Mouse (Mus musculus) myocyte (in vitro differentiated cells): ENCODE measurements around the gene Slc2a1.

Source experiments
- CEBPB ChIP-seq: IDR thresholded peaks from 2 replicates; pipeline ENCODE4 v1.6.1; 2011; ENCODE audit warnings: mild to moderate bottlenecking, moderate library complexity; ENCODE audit not compliant: poor library complexity, insufficient read depth, severe bottlenecking
- E2F4 ChIP-seq: IDR thresholded peaks from one replicate; pipeline ENCODE4 v1.6.1; 2011; ENCODE audit warnings: mild to moderate bottlenecking, control low read depth, moderate library complexity; ENCODE audit not compliant: insufficient read depth
- MYOD1 ChIP-seq, 3 experiments: IDR thresholded peaks; one replicate each; pipeline ENCODE4 v1.6.1; 2011; ENCODE audit warnings: control low read depth in 2 of 3, low read depth in 2 of 3, mild to moderate bottlenecking in 2 of 3, moderate library complexity in 1 of 3; ENCODE audit not compliant: insufficient read length in 2 of 3, control insufficient read depth in 1 of 3
- POLR2A ChIP-seq: IDR thresholded peaks from one replicate; pipeline ENCODE4 v1.6.1; 2011; ENCODE audit warnings: low read depth, mild to moderate bottlenecking, control low read depth, moderate library complexity; ENCODE audit not compliant: insufficient read length
- POLR2AphosphoS2 ChIP-seq: IDR thresholded peaks from one replicate; pipeline ENCODE4 v1.6.1; 2011; ENCODE audit warnings: low read depth, control low read depth; ENCODE audit not compliant: insufficient read length
- TCF12 ChIP-seq: IDR thresholded peaks from one replicate; pipeline ENCODE4 v1.6.1; 2011; ENCODE audit warnings: mild to moderate bottlenecking, control low read depth; ENCODE audit not compliant: poor library complexity, insufficient read depth, severe bottlenecking
- USF1 ChIP-seq: IDR thresholded peaks from one replicate; pipeline ENCODE4 v1.6.1; 2011; ENCODE audit warnings: low read depth, mild to moderate bottlenecking, control low read depth, moderate library complexity

DNA sequence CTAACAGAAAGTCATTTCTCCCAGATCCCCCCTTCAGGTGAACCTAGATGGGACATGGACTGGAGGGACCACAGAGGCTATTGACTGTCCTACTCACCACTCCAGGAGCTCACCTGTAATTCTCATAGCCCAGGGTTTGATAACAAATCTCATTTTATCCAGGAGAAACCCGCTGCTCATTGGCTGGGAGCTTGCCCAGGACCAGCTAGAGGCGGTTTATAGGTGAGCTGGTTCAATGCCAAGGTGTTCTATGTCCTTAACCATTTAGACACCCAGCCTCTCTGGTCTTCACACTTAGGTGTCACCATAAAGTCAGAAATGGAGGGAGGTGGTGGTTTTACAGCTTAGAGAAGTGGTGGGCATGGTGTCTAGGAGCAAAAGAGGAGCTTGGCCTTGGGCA, 644 bp upstream of the Slc2a1 start:
- no peak for TF ChIP-seq POLR2AphosphoS2
- no peak for TF ChIP-seq TCF12
- no peak for TF ChIP-seq USF1
- TF ChIP-seq POLR2A, result no peak
- TF ChIP-seq E2F4, result no peak
- no peak for TF ChIP-seq CEBPB
- TF ChIP-seq MYOD1 (IDR thresholded peaks at IDR 0.05; ENCODE audit: control insufficient read depth in 1 of 3, insufficient read length in 2 of 3, low read depth in 2 of 3), result no peak
